Mouse (Mus musculus) liver, adult 2 months (tissue): ENCODE data around the gene Sema4d.

Experiments
- CTCF ChIP-seq: fragments of 200-500 bp; IDR thresholded peaks from 2 replicates; pipeline ENCODE4 v1.5.1; 2011; ENCODE audit warnings: low read depth, low read length, control low read depth
- POLR2A ChIP-seq: fragments of 200-500 bp; IDR thresholded peaks from 2 replicates; pipeline ENCODE4 v1.6.1; 2011; ENCODE audit warnings: low read length, control low read depth; ENCODE audit not compliant: insufficient read depth; ENCODE audit errors: extremely low read depth

DNA sequence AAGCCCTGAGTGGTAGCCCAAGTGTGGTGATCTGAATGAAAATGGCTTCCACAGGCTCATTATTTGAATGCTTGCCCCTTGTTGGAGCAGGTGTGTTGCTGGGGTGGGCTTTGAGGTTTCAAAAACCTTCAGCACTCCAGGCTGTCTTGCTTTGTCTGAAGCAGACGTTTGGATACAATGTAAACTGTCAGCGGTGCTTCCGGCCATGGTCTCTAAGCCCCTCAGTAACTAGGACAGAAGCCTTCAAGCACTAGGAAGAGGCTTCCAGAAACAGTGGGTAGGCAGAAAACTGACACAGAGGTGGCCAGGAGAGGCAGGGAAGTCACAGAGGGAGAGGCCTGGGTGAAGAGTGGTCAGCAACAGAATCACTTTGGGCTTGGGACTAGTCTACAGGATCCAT is 49.7 kb downstream of the Sema4d start:
- TF ChIP-seq CTCF (no peak), POLR2A (no peak)
